Mouse (Mus musculus) retina, postnatal 1 day (tissue): ENCODE results near the gene Hoxa11.

ENCODE experiments used
- DNase-seq: peaks from one replicate; pipeline ENCODE4 v3.0.0-alpha.2; 2012

Gene Hoxa11

DNA sequence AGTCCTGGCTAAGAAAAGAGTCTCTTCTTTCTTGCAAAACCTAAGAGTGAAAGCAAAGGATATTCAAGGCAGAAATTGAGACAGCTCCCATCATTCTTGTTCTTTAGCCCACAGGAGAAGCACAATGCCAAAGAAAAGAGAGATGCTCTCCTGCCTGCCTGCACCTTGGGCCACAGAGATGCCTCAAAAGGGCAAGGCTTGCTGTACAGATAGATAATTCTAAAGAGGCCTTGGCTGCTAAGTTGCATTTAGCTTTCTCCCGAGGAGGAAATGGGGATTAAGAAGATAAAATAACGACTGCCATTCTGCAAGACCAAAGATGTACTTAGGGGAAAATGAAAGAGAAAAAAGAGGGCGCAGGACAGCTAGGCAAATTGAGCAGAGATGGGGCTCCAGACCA lies 1.3 kb upstream of the Hoxa11 start:
- DNase-seq, result no peak

DNA sequence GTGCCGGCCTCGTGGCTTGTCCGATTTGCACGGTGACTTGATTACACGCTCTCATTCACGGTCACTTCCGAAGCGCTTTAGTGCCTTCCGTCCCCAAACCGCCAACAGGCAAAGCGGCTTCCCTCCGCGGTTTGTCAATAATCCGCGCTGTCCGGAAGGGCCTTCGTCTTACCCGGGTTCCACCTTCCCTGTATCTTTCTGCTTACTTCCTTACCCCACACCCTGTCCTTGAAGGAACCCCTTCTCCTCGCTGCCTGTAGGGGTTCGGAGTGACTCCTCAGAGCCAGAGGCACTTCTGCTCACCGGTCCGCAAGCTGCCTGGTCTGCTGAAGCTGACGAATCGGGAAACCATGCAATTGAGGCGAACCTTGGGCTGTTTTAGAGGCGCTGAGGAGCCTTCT lies 793 bp upstream of the Hoxa11 start:
- DNase-seq, result no peak

GRCm38 (mm10) chr6:52245040-52245756 lies 412 bp downstream of the Hoxa11 start:
- DNase-seq, result no peak

DNA sequence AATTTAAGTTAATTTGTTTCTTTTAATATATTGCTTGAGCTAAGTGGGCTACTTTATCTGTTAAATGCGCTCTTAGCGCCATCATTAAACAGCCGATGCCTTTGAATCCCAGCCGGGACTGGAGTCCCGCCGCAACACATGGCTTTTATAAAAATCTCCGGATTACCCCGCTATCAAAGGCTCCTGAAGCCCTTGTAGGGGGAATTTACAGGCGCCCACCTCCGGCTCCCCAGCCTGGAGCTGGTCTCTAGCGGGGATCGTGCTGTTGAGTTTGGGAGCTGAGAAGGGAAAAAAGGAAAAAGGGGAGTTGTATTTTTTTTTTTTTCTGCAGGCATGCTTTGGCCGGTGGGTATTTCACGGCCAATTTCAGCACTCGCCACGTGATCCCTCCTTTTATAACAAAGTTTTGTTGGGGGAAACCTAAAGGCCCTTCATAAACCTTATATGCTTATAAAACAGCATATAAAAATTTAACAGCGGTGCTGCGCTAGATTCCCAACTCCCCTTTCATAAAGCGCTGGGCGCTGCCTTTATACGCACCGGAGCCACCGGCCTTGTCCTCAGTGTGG lies 1.1 kb downstream of the Hoxa11 start:
- no peak for DNase-seq

- no peak for DNase-seq
Observed at GRCm38 (mm10) chr6:52243681-52244121, 1.9 kb downstream of the Hoxa11 start.

DNA sequence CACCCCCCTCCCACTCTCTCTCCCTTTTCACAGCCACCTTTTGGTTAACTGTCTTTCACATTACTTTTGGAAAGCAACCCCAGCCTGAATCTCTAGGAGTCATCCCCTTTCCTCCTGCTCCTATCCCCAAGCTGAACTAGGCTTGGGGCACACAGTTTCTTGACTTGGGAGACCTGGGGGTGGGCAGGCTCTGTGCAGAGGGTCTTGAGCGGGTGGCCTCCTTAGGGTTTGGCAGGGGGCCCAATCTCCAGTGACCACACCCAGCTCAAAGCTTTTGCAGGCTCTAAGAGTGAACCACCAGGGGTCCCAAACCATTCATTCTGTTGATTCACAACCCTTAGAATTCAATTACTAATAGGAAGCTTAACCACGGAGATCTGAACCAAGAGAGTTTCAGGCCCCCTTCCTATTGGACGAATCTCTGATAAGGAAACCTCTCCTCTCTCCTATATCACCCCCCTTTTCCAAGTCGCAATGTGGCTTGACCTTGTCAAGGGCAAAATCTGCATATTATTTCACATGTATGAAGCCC lies 2.7 kb downstream of the Hoxa11 start:
- no peak for DNase-seq

- DNase-seq, result no peak
Observed at GRCm38 (mm10) chr6:52241001-52241621, 4.5 kb downstream of the Hoxa11 start.

DNA sequence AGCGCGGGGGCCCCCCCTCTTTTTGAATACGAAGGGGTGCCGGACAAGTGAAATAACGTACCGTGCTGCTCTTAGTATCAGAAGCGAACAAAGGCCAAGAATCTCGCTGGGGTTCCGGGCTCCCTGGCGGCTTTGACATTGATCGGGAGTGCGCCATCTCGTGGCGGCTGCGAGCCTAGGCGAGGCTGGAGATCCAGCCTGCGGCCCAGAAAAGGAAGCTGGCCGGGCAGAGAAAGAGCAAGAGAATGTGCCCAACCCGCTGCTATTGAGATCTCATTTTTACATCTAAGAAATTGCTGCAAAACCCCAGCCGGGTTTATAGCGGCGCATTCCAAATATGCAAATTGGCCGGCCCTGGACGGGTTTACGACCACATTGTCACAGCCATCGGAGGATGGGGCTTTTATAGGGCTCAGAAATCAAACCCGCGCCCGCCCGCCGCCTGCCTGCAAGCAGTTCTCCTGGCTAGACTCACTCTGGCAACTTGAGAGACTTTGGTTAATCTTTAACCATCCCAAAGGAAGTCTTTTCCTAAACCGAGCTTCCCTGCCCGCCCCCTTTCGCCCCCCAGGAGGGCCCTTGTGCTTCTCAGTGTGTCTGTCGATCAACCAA lies 5.1 kb downstream of the Hoxa11 start, which contains the start of gene Hoxa10:
Gene Hoxa10, minus strand, starts transcription at position 466 of the 612 bp plus-strand sequence.
- peak; percentile 88 for DNase-seq

DNA sequence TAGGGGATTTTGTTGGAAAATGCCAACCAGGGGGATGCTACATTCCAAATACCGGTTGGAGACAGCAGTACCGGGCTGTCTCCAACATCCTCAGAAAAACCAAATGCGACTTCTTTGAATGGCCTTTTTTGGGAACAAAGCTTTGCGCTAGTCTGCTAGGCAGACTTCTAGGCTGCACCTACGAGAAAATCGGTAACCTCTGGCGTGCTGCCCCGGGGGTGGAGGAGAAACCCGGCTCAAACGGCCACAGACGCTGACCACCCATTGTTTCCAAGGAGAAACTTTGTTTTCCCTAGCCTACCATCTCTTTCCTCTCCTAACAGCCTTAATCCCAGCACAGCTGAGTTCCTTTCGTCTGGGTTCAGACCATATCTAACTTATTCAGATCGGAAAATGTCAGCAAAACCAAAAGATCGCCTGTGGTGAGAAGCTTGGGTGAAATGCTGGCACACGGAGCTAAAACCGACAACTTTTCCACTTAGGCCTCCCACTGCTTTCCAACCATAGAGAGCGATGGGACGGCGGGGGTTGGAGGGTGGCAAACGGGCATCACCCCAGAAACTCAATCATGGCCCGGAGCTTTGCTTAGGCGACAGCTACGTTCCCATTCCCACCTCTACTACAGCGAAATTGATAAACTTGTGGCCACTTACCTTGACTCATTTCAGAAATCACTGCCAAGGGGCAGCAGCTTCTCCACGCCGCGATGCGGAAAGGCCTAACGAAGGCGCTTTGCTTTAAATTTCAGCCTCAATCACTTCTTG lies 5.8 kb downstream of the Hoxa11 start:
- no peak for DNase-seq

- no peak for DNase-seq
Observed at GRCm38 (mm10) chr6:52238976-52239375, 6.6 kb downstream of the Hoxa11 start.

DNA sequence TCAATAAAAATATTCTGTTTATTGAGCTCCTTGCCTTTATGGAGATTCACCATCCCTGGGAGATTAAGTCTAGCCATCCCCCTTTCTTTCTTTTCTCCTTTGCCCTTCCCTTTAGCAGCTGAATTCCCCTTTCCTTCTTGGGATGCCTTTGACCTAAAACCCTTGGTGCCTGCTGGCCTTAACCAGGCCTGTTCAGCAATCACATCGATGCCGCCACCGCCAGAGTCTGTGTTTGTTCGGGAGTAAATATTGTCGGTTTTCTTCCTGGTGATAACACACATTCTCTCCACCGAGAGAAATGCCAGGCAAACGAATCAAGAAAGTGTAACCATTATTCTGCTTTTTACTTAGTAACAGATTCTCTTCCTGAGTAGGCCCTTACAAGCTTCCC lies 7.5 kb downstream of the Hoxa11 start:
- DNase-seq, result no peak

- DNase-seq, result no peak
Observed at GRCm38 (mm10) chr6:52237346-52238154, 8.1 kb downstream of the Hoxa11 start.

GRCm38 (mm10) chr6:52236806-52237205 lies 8.8 kb downstream of the Hoxa11 start:
- DNase-seq, result no peak

DNA sequence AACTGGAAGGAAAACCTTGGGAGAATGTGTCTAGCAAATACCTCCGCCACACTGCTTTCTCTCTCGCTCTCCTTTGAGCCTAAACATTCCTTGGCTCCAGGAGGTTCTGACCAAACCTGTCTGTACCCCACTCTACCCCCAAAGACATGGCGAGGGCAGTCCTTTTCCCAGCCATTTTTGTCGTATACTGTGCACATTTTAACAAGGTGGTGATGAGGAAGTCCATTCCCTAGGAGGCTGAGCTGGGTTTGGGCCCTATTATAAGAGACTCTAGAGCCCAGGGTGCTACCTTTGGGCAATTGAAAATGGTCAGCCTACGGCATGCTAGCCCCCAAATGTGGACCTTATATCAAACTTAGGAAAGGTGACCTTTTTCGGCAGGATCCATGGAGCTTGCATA lies 9.7 kb downstream of the Hoxa11 start:
- no peak for DNase-seq

GRCm38 (mm10) chr6:52235267-52235666 lies 10.3 kb downstream of the Hoxa11 start:
- no peak for DNase-seq

DNA sequence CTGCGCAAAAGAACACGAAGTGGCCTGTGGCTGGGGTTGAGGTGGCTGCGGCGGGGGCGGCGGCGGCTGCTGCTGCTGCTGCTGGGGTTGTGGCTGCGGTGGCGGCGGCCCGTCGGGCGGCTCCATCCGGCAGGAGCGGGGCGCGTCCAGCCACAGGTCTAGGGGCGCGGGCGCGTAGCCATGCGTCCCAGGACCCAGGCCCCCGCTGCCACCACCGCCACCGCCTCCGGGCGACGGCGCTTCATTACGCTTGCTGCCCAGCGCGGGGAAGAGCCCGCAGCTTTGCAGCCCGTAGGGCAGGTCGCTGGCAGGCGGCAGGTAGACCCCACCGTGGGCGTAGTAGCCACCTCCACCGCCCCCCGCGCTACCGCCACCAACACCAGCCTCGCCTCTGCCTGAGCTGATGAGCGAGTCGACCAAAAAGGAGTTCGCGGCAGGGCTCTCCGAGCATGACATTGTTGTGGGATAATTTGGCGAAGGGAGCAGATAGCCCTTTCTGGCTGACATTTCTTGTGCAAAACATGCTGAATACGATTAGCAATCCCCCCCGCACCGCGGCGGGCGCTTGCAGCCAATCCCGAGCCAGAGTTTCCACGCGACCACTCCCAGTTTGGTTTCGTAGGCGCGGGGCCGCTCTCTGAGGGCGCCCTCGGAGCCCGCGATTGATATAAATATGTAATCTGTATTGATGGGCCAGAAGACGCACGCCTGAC lies 11.0 kb downstream of the Hoxa11 start:
- DNase-seq, result no peak

DNA sequence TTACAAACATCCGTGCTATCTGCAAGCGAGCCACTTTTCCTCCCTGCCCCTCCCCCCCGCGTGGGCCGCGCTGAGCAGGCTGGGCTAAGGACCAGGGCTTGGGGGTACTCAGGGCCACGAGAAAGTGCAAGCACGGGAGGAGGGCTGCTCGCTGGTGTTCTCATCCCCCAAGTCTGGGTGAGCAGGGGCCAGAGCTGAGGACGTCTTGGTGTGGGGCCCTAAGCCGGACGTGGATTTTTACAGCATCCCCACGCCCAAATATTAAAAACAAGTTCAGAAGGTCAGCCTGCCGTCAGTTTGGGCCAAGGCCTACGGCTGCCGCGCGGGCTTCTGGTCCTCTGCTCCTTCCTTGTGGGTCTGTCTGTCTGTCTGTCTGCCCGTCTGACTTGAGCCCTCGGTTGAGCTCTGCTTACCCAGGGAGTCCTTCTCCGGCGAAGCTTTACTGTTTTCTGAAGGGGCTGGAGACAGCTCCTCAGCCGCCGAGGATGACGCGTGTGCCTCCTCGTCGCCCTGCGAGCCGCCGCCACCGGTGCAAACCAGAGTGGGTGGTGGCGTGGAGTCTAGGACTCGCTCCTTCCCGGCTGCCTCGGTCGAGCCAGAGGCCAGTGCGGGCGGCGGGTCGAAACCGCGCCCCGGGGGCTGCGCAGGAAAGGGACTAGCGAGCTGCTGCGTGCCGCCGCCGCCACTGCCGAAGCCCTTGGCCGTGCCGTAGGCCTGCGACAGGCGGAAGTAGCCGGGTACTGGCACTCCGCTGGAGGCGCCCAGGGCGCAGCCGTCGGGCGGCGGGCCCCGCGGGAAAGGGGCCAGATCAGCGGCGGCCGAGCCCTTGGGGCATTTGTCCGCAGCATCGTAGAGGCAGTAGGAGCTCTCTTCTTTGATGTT lies 11.8 kb downstream of the Hoxa11 start:
- no peak for DNase-seq

DNA sequence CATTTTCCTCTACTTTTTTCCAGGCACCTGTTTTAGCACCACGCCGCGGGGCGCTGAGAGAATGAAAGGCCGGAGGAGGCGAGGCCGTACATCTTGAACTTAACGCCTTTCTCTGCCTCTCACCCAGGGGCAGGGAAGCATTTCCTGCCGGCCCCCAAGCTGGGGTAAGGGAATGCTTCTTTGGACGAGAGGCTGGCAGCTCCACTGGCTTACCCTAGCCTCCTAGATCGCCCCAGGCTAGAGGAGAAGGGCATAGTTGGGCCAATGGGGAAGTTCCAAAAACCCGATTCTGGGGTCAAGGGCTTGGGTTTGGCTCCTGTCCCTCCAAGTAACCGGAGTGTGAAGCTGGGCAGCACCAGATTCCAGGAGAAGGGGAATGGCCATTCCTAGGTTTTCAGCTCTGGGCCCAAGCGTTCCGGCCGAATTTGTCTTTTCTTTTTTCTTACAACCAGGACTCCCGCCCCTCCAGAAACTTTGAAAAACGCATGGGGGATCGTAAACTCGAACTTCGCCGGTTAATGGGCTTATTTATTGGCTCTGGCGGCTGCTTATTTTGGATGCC lies 12.5 kb downstream of the Hoxa11 start:
- no peak for DNase-seq

- DNase-seq, result peak; percentile 45
Observed at GRCm38 (mm10) chr6:52232568-52232965, 13.0 kb downstream of the Hoxa11 start.
